Mouse (Mus musculus): Measurements from ENCODE around the gene Gpr180. TPM values are rescaled to one million over a fixed set of nuclear protein-coding genes. Genes with fewer than 3 reads are reported as not detected.
"Not testable (repeated sequence)": the region's sequence is repeated elsewhere in the genome, so short reads cannot be mapped to it uniquely, and the experiment has no call there.

Gene Gpr180
- 1 to 10 TPM; 3.9 to 9.0 (median 6.0) TPM for polyA plus RNA-seq (2017; shearing (Covaris generic))

DNA sequence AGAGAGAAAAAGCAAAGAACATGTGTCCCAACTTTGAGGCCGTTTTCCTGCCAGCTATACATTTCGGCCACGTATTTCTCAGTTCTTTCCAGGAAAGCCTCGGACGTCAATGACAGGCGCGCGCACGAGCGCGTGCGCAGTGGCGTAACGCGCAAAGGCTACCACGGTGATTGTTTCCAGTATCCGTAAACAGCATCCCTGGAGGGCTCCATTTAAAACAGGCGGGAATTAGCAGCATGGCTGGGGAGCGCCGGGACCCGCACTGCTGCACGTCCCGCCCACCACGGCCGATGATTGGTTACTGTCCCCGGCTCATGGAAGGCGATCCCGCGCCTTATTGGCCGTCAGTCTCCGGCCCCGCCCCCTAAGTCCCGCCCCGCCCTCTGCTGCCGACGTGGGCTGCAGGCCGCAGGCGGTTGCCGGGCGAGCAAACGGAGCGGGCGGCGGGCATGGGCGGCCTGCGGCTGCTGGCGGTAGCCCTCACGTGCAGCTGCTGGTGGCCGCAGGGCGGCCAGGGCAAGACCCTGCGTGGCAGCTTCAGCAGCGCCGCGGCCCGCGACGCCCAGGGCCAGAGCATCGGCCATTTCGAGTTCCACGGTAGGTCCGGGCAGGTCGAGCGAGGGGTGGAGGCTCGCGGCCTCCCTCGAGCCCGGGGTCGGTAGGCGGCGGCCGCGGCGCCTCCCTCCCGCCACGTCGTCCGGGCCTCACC is at the start of gene Gpr180:
Gene Gpr180, plus strand, starts transcription at position 415 of the 709 bp plus-strand sequence.
- ATAC-seq = peak; percentile 86

DNA sequence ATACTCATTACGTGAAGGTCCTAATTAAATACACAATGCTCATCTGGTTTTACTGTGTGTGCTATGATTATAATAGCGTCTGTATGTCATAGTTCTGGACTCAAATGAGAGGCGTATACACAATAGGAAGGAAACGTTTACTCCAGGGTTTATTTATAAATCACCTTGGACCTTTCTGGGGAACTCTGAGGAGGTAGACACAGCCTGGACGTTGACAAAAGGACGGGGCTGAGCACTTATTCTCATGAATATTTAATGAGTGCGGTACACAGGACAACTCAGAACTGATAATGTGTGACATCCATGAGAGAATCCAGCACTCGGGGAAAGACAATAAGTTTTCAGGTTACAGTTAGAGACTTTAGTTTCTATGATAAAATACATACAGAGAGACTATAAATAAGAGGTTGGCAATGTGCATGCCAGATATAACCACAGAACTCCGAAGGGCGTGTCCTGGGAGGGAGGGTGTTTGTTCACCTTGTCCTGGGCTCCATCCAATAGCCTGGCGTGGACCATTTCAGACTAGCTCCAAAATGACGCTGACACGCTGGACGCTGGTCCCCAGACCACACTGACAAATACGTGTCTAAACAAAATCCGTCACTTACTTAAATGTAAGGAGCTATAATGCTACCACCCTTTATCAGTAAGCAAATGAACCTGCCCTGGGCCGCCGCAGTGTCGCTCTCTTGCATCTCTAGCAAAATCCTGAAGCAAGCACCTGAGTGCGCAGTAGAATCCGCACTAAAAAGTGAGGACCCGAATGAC is 48.3 kb upstream of the Gpr180 start:
- ATAC-seq = peak; percentile 57

DNA sequence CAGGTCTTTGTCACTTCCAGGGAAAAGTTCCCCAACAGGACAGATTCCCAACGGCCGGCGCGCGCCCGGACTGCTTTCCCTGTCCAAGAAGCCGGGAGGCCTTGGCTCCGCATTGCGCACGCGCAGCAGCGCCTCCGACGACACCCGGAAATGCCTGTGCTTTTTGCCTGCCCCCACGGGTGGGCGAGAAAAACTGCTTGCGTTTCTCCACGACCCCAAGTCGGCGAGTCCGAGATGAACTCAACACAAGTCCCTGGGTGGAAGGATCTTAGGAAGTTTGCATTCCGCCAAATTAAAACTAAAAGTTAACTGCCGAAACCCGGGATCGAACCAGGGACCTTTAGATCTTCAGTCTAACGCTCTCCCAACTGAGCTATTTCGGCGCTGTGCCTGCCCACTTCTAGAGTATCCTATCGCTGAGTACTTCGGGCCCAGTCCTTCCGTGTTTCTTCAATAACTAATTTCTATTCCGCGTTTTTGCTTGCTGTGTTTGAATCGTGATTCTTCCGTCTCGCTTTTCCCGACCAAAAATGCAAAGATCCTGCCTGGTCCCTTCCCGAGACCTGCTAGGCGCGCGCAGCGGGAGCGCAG is 47.6 kb upstream of the Gpr180 start:
- ATAC-seq = peak; percentile 75

DNA sequence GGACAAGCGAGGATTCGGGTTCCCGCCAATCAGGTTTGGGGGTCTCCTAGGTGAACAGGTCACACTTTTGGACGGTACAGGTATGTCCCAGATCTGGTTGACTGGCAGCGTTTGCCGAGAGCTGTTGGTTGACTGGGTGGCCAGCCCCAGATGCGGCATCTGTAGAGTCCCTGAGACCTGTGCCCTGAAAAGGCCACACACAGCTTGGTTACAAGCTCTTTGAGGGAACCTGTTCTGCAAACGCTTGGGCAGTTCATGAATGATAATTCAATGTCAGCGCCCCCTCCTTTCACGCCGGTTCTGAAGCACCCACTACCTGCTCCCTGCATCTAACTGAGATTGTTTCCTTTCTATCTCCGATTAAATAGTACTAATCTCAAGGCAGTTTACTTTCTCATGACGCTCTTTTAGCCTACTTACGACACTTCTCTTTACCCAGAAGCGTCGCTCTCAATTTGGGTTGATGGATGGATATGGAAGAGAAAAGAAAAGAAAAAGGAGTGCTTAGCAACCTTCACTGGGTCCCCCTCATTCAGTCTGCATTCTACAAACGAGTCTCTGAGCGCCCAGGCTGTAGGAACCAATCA is 47.1 kb upstream of the Gpr180 start:
- ATAC-seq = peak; percentile 42

DNA sequence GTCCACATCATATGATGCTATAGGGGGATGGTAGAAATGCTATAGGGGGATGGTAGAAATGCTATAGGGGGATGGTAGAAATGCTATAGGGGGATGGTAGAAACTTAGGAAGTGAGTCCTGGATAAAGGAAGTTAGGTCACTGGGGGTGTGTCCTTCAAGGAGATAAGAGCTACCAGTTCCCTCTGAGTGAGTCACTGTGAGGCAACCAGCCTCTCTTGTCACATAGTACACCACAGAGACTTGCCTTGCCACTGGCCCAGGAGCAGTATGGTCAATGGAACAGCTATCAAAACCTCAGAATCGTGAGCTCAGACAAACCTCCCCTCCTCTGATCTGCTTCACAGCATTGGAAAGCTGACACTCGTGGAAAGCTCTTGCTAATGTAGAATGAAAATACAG is 38.7 kb upstream of the Gpr180 start:
- no peak for ATAC-seq

DNA sequence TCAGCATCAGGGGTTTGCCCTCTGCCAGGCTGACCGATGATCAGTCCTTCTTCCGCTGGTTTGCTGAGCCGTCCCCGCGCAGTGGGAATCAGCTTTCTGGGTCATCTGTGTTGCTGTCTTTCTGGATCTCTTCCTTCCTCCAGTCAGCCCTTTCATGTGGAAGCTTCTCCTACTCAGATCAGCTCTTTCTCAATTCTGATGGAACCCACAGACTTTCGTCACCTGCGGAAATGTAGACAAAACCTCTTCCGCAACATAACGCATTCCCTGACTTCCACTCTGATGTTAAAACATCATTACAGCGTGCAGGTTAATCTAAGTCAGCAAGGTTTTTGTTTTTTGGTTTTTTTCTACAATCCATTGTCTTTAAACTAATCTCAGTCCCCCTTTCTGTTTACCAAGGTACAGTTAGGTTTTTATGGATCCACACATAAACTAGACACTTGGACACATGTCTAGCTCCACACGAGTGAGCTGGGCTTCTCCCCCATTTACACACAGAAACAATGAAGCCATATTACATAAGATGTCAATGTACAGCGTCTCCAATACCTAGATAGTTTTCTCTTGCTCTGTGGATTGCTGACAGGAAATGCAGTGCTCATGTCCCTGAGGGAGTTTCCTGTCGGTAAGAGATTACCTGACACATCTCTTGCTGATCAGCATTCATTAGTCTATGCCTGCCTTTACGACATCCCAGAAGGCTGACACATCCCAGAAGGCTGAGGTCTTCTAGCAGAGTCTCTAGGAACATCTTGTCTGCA is 35.5 kb upstream of the Gpr180 start:
- no peak for ATAC-seq

DNA sequence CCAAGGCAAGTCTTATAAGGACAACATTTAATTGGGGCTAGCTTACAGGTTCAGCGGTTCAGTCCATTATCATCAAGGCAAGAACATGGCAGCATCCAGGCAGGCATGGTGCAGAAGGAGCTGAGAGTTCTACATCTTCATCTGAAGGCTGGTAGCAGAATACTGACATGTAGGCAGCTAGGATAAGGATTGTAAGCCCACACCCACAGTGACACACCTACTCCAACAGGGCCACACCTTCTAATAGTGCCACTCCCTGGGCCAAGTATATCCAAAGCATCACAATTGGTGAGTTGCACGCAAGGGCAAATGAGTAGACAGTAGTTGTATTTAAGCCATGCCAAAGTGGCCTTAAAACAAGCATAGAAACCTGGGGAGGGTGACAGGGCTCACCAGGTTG is 29.5 kb upstream of the Gpr180 start:
- not testable (repeated sequence) for ATAC-seq

DNA sequence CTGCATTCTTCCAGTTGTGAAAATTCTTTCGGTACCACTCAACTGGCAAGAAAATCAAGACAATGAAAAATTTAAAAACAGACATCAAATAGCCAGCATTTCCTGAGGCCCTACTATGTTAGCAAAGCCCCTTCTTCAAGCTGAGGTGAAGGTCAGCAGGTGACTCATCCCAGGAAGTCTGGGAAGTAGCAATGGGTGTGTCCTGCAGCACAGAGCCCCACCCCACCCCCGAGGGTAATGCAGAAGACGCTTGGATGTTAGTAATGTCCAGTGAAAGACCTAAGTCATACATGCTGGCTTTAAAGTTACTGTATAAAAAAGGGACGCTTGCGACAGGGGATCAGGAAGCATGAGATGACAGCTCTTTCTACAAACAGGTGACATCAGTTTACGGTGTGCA is 23.8 kb upstream of the Gpr180 start:
- ATAC-seq = no peak

DNA sequence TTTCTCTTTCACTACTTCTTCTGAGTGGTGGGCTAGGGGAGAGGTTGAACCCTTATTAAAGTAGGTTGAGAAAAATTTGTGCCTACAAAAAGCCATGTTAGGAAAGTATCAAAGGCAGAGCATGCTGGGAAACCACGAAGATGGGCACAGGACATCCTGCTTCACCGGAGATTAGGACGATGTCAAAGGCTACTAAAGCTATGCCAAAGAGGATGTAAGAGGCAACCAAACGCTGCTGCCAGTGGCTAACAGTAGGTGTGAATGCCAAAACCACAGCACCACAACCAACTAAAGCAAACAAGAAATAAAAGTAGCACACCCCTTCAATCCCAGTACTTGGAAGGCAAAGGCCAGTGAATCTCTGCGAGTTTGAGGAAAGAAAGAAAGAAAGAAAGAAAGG is 12.8 kb upstream of the Gpr180 start:
- peak; percentile 17 for ATAC-seq

DNA sequence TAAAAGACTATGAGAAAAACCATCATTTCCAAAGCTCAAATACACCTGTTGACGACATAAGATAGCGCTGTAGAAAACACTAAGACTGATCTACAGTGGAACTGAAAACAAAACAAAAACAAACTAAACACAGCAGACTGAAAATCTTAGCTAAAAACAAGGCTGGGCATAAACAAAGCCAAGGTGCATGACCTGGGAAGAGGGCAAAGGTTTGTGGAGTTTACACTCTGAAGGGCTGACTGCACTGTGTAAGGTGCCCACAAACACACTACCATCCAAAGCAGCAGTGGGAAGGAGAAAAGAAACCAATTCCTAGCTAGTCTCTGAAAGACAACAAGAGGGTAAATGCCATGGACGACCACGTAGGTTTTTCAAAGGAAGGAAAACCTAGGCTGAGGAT is 12.2 kb upstream of the Gpr180 start:
- no peak for ATAC-seq

DNA sequence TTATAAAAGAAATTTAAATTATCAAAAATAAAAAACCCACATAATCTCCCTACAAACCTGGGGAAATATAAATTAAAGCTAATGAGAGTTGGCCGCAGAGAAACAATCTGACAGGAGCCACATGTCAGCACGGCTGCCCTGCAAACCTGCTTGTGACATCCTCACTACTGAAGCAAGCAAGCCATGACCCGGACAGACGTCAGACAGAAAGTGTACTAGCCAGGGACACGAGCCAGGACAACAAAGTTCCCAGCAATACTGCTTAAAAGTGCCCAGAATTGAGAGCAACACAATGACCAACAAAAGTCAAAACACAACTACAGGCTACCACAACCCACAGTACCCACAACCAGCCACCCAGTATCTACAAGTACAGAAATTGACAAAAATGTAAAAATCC is 10.7 kb upstream of the Gpr180 start:
- ATAC-seq = no peak

DNA sequence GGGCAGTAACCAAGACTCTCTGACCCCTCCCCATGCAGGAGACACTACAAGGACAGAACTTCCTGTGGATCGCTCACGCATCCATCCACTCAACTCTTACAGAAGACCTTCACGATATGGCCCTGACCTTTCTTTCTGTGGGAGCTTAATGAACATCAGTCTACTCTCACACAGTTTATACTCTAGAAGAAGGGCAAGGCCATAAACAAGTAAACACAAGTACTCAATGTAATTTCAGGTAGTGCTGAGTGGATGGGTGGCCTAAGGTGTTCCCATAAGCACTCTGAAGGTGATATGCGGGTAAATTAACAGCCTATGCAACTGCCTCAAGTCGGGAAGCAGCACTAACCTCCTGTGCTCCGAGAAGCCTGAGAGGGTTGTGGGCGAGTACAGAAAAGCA is 5.5 kb upstream of the Gpr180 start:
- ATAC-seq = no peak

DNA sequence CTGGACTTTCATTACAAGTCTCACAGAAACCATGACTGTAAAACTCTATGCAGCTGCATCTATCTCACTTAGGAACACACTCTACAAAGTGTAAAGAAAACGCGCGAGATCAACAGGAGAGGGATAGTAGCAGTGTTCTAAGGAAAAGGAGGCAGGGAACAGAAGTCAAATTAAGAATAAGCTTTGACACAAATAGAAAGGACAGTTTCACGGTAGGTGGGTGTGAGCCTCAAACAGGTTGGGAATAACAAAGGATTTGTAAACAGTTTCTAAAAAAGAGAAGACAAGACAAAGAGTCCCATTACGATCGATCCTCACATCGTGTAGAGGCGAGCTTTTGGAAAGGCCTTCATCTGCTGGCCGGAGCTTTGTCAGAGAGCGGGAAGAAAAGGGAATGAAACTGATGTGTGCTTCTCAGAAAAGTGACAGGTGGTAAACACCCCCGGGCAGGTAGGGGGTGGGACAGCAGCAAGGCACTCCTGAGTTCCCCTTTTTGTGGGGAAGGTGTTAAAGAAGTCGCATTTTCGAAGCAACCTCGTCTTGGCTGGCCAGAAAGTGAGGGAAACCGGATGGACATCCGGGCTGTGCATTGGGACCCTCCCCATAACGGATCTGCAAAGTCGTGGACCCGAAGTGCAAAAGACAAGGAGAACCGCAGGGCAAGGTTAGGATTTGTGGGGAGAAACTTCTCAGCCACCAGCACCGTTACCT is 4.9 kb upstream of the Gpr180 start:
- ATAC-seq = peak; percentile 5

DNA sequence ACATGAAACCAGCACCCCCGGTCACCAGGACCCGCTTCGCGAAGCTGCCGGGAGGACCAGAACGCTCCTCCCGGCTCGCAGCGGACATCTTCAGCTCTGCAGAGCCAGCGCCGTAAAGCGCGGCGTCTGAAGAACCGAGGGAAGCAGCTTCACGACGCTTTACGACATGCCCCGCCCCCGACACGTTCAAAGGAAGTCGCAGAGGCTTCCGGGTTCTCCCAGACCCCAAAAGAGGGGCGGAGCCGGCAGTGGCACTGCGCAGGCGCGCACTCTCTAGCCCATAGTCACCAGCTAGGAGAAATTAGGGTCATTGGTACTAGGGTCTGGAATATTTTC is 4.3 kb upstream of the Gpr180 start, which contains the start of gene Tgds:
Gene Tgds, minus strand, starts transcription at position 114 of the 336 bp plus-strand sequence.
- peak; percentile 56 for ATAC-seq

DNA sequence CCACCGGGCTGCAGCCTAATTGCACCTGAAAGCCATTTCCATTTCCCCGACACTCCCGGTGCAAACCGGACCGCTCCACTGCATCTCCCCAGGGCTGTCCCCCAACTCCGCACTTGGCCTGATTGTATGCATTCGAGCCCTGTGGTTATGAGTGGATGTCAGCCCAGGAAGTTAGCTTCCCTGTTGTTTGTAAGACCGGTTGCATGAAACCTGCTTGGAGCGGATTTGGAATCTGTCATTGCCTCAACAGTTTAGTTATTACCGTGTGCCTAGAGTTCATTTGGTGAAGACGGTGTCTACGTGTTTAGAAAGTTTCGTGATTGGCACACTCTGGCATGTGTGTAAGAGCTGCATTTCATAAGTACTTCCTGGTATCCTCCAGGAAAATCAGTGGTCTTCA is 529 bp downstream of the Gpr180 start:
- ATAC-seq = peak; percentile 32

DNA sequence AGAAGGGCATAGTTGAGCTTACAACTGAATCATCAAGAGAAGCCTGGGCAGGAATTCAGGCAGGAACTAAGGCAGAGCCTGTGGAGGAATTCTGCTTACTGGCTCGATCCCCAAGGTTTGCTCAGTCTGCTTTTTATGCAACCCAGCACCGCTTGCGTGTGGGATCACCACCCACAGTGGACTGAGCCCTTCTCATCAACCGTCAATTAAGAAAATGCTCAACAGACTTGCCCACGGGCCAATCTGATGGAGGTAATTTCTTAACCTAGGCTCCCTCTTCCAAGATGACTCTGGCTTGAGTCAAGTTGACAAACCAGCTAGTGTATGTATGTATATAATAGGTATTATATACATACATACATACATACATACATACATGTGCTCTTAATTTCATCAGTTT is 5.3 kb downstream of the Gpr180 start:
- no peak for ATAC-seq

DNA sequence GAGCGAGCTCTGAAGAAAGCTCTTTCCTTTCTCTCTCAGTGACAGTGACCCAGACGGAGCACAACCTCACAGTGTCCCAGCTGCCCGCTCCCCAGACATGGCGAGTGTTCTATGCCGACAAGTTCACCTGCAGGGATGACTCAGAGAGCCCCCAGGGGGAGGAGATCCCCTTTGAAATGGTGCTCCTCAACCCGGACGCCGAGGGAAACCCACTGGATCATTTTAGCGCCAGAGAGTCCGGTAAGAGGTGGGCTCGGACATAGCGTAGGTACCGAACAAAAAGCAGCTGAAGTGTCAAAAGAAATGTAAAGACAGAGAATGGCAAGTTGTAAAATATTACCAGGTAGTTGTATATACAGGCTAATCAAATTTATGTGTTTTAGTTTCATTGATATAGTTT is 11.1 kb downstream of the Gpr180 start:
- ATAC-seq = no peak

DNA sequence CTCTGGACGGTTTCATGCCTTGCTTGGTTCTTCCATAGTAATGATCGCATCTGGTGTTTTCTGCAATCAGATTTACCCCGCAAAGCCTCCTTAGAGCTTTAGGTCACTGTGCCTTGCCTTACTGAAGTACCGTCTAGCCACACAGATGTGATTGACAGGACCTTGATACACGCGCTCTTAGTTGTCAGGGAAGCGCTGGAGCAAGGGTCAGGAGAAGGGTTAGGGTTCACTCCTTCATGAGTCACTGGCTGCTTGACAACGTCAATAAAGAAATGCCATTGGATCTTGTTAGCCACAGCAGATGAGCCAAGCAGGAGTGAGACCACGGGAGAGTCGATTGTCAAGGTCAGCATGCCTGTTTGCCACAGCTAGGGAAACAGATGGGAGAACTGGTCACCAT is 11.6 kb downstream of the Gpr180 start:
- ATAC-seq = no peak

DNA sequence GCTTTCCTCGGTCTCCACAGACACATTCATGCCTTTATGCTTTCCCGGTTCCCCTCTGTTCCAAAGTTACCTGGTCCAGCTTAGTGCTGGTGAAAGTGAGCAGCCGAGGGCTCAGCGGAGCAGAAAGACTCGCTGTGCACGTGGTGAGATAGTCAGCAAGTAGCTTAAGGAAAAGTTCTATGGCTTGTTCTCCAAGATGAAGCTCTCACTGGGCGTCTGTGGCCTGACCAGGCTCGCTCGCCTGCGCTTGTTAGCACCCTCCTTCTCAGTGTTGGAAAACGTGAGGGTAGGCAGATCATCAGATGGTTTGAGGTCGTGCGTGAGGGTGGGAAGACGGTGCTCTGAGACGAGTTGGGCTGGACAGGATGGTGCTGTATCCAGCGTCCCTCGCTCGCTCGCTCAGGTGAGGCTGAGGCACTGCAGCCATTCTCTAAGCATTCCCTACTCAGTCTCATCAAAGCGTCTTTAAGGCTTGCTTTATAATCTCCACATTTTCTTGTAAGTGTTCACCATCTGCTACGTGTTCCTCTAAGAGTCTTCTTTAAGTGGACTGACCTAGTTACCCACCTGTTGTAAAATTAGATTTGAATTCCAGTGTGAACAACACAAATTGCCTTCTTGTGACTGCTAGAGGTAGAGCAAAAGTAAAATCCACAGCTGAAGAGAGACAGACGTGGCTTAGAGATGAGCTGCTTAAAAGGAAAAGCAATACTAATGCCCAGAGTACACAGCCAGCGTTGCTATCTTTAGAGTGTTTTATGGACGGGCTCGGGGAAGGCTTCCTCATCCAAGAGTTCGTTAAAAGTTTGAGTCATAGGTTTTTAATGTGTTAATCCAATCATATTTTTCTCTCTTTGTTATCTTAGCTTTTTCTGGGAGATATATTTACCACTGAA is 13.9 kb downstream of the Gpr180 start:
- ATAC-seq = no peak

DNA sequence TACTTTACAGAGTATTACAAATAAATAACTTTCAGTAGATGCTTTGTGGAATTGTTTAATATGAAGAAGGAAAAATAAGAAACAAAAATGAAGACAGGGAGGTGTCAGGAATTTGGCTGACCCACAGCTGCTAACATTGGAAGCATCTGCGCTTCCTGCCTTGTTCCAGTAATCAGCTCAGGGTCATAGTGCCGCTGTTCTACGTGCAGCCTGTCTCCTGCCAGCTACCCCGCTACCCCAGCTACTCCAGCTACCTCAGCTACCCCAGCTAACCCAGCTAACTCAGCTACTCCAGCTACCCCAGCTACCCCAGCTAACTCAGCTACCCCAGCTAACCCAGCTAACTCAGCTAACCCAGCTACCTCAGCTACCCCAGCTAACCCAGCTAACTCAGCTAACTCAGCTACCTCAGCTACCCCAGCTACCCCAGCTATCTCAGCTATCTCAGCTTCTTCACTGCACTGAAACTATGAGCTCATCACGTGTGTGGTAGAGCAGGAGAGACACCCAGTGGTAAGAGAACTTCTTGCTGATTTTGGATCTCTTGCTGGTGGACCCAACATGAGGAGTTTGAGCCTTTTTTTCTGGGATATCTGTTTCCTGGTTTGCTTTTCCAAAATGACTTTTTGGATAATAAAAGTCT is 14.8 kb downstream of the Gpr180 start:
- ATAC-seq = no peak

DNA sequence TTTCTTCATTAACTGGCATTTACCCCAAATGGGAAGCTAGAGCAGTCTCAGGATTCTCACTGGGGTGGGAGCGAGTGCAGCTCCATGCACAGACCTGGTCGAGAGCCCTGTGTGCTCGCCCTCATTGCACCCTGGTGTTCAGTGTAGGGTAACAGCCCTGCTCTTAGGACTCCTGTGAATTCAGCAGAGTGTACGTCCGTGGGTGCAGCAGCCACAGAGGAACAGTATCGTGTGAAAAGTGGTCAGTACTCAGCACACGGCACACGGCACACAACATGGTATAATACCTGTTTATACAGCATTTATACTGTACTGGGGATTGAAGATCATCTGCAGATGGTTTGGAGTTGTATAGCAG is 15.3 kb downstream of the Gpr180 start:
- ATAC-seq = no peak
